Mouse (Mus musculus) heart, adult 2 months (tissue): ENCODE measurements around the gene Cdh18.

ENCODE experiments used
- CTCF ChIP-seq: fragments of 200-600 bp; IDR thresholded peaks from 2 replicates; pipeline ENCODE4 v1.8.1; 2022; ENCODE audit warnings: antibody characterized with exemption, mild to moderate bottlenecking, moderate library complexity
- EP300 ChIP-seq: fragments of 200-500 bp; IDR thresholded peaks from 2 replicates; pipeline ENCODE4 v1.6.1; 2011; ENCODE audit warnings: low read depth, low read length, control low read depth; ENCODE audit not compliant: insufficient read depth
- POLR2A ChIP-seq: fragments of 200-500 bp; IDR thresholded peaks from 2 replicates; pipeline ENCODE4 v1.6.1; 2011; ENCODE audit warnings: mild to moderate bottlenecking, low read depth, low read length, control low read depth; ENCODE audit not compliant: insufficient read depth

GRCm38 (mm10) chr15:22870679-22871078 is 321.9 kb downstream of the Cdh18 start:
- TF ChIP-seq EP300 (no peak), CTCF (no peak), POLR2A (no peak)
